Mouse (Mus musculus) liver, adult 2 months (tissue): Measurements from ENCODE around the gene Kcnj4.

Experiments used
- CTCF ChIP-seq: fragments of 200-500 bp; IDR thresholded peaks from 2 replicates; pipeline ENCODE4 v1.5.1; 2011; ENCODE audit warnings: low read depth, low read length, control low read depth
- POLR2A ChIP-seq: fragments of 200-500 bp; IDR thresholded peaks from 2 replicates; pipeline ENCODE4 v1.6.1; 2011; ENCODE audit warnings: low read length, control low read depth; ENCODE audit not compliant: insufficient read depth; ENCODE audit errors: extremely low read depth

- TF ChIP-seq POLR2A: no peak
- TF ChIP-seq CTCF: no peak
Observed at GRCm38 (mm10) chr15:79442257-79442611, 62.8 kb downstream of the Kcnj4 start.
